Mouse (Mus musculus) CH12.LX (cell line): ENCODE measurements around the gene Hoxa10. TPM values are rescaled to one million over a fixed set of nuclear protein-coding genes. Genes with fewer than 3 reads are reported as not detected.

Experiments used
- DNase-seq: peaks from one replicate; pipeline ENCODE4 v3.0.0-alpha.2; 2013; ENCODE audit errors: extremely low read depth
- H3K27ac ChIP-seq: 2 replicates; pipeline ENCODE4 v1.5.1; 2012; ENCODE audit warnings: low read depth, mild to moderate bottlenecking, control low read depth, moderate library complexity; ENCODE audit not compliant: insufficient read depth
- H3K27me3 ChIP-seq: replicated peaks from 2 replicates; pipeline ENCODE3; 2012; ENCODE audit warnings: inconsistent platforms
- H3K36me3 ChIP-seq, 2 experiments: replicated peaks in 1 of 2; 2 replicates each; pipeline versions ENCODE3 to v1.6.1; 2012; ENCODE audit warnings: inconsistent platforms in 1 of 2, low read length in 1 of 2, mild to moderate bottlenecking in 1 of 2, mixed read lengths in 1 of 2, moderate library complexity in 1 of 2; ENCODE audit not compliant: control insufficient read depth in 1 of 2, insufficient read depth in 1 of 2
- H3K4me1 ChIP-seq, 2 experiments: 2 replicates each; pipeline ENCODE4 v1.6.1; 2012; ENCODE audit warnings: inconsistent platforms in 1 of 2, moderate library complexity in 1 of 2; ENCODE audit not compliant: insufficient read depth in 2 of 2, control insufficient read depth in 1 of 2
- H3K4me2 ChIP-seq: 2 replicates; pipeline ENCODE4 v1.6.1; 2012; ENCODE audit warnings: low read depth, mild to moderate bottlenecking, control low read depth; ENCODE audit not compliant: poor library complexity, insufficient read depth, severe bottlenecking
- H3K4me3 ChIP-seq, 3 experiments: fragments of 150-350 bp in 1 of 3; sonication (generic) in 1 of 3; replicated peaks in 1 of 3; 2 replicates each; pipeline versions ENCODE3 to v1.5.1; 2011 to 2012; ENCODE audit warnings: low read depth in 2 of 3, low read length in 2 of 3, mild to moderate bottlenecking in 2 of 3, moderate library complexity in 2 of 3, control low read depth in 1 of 3, improper control_type of control experiment in 1 of 3, inconsistent platforms in 1 of 3, mixed read lengths in 1 of 3; ENCODE audit not compliant: poor library complexity in 1 of 3
- H3K79me2 ChIP-seq: replicated peaks from 2 replicates; pipeline ENCODE4 v1.6.1; 2012; ENCODE audit warnings: mild to moderate bottlenecking, moderate library complexity; ENCODE audit not compliant: control insufficient read depth, poor library complexity, insufficient read depth, severe bottlenecking; ENCODE audit errors: extremely low read depth
- H3K9ac ChIP-seq: 2 replicates; pipeline ENCODE4 v1.6.1; 2012; ENCODE audit warnings: low read depth, mild to moderate bottlenecking, control low read depth, moderate library complexity; ENCODE audit not compliant: insufficient read depth
- H3K9me3 ChIP-seq: replicated peaks from 2 replicates; pipeline ENCODE3; 2012; ENCODE audit warnings: low read length, inconsistent platforms, mixed read lengths
- BHLHE40 ChIP-seq: IDR thresholded peaks from 2 replicates; pipeline ENCODE4 v1.6.1; 2011; ENCODE audit warnings: mild to moderate bottlenecking, low read depth, low read length, improper control_type of control experiment
- CHD2 ChIP-seq: IDR thresholded peaks from 2 replicates; pipeline ENCODE4 v1.6.1; 2011; ENCODE audit warnings: low read length, improper control_type of control experiment
- ETS1 ChIP-seq: conservative IDR thresholded peaks from 2 replicates; pipeline ENCODE4 v1.6.1; 2012; ENCODE audit warnings: low read depth, mild to moderate bottlenecking, inconsistent platforms, low read length, improper control_type of control experiment, moderate library complexity
- GABPA ChIP-seq: IDR thresholded peaks from 2 replicates; pipeline ENCODE4 v1.6.1; 2012; ENCODE audit warnings: low read depth, low read length, improper control_type of control experiment, inconsistent platforms; ENCODE audit not compliant: insufficient replicate concordance
- IRF4 ChIP-seq: IDR thresholded peaks from 2 replicates; pipeline ENCODE4 v1.6.1; 2014; ENCODE audit warnings: low read depth, mild to moderate bottlenecking, inconsistent platforms, low read length, improper control_type of control experiment
- JUN ChIP-seq: IDR thresholded peaks from 2 replicates; pipeline ENCODE4 v1.6.1; 2011; ENCODE audit warnings: low read depth, mild to moderate bottlenecking, low read length, improper control_type of control experiment, moderate library complexity; ENCODE audit not compliant: insufficient read depth
- KAT2A ChIP-seq: IDR thresholded peaks from 2 replicates; pipeline ENCODE4 v1.6.1; 2012; ENCODE audit warnings: low read length, improper control_type of control experiment, inconsistent platforms; ENCODE audit not compliant: insufficient replicate concordance
- MAX ChIP-seq: IDR thresholded peaks from 2 replicates; pipeline ENCODE4 v1.6.1; 2011; ENCODE audit warnings: low read length, improper control_type of control experiment
- NRF1 ChIP-seq: IDR thresholded peaks from 2 replicates; pipeline ENCODE4 v1.6.1; 2014; ENCODE audit warnings: low read depth, mild to moderate bottlenecking, inconsistent platforms, low read length, improper control_type of control experiment, moderate library complexity
- POLR2A ChIP-seq: IDR thresholded peaks from 2 replicates; pipeline ENCODE4 v1.6.1; 2011; ENCODE audit warnings: low read depth, mild to moderate bottlenecking, improper control_type of control experiment, low read length
- POLR2AphosphoS2 ChIP-seq: IDR thresholded peaks from 2 replicates; pipeline ENCODE4 v1.6.1; 2011; ENCODE audit warnings: low read depth, low read length, improper control_type of control experiment
- RCOR1 ChIP-seq: conservative IDR thresholded peaks from 2 replicates; pipeline ENCODE4 v1.6.1; 2012; ENCODE audit warnings: low read depth, mild to moderate bottlenecking, inconsistent platforms, low read length, improper control_type of control experiment
- SMC3 ChIP-seq: IDR thresholded peaks from 2 replicates; pipeline ENCODE4 v1.6.1; 2011; ENCODE audit warnings: low read depth, low read length, improper control_type of control experiment
- TBP ChIP-seq: conservative IDR thresholded peaks from 2 replicates; pipeline ENCODE4 v1.6.1; 2011; ENCODE audit warnings: low read depth, low read length, improper control_type of control experiment
- TCF12 ChIP-seq: IDR thresholded peaks from 2 replicates; pipeline ENCODE4 v1.6.1; 2014; ENCODE audit warnings: low read depth, mild to moderate bottlenecking, inconsistent platforms, low read length, improper control_type of control experiment
- ZC3H11A ChIP-seq: IDR thresholded peaks from 2 replicates; pipeline ENCODE4 v1.6.1; 2012; ENCODE audit warnings: low read depth, mild to moderate bottlenecking, inconsistent platforms, low read length, improper control_type of control experiment
- ZMIZ1 ChIP-seq: IDR thresholded peaks from 2 replicates; pipeline ENCODE4 v1.6.1; 2012; ENCODE audit warnings: low read depth, mild to moderate bottlenecking, inconsistent platforms, low read length, improper control_type of control experiment
- ZNF384 ChIP-seq: IDR thresholded peaks from 2 replicates; pipeline ENCODE4 v1.6.1; 2012; ENCODE audit warnings: low read depth, low read length, improper control_type of control experiment, inconsistent platforms
- dilution Hi-C: fragments of 300-500 bp; cut with MboI; formaldehyde crosslinking; loops from 2 replicates; pipeline ENCODE4 v1.14.3; 2020; ENCODE audit warnings: low sequenced_read_pairs; ENCODE audit not compliant: extremely low pct_unique_long_range_greater_than_20kb, extremely low pct_ligation_motif_present
- in situ Hi-C: fragments of 300-500 bp; cut with MboI; formaldehyde crosslinking; loops from 3 replicates; pipeline ENCODE4 v1.14.3; 2019; ENCODE audit warnings: low sequenced_read_pairs, low pct_ligation_motif_present, low pct_unique_long_range_greater_than_20kb, mixed read lengths
- polyA plus RNA-seq: library from polyadenylated mRNA; unstranded; fragments of >175 nt; gene quantifications from 2 replicates; pipeline ENCODE4 v1.2.1, GENCODE M21; 2012; ENCODE audit warnings: low read depth; ENCODE audit not compliant: insufficient read length
- total RNA-seq, 2 experiments: library from RNA; depleted of rRNA; stranded (reverse); fragments of 300-350 nt in 1 of 2; fragments of >200 nt in 1 of 2; gene quantifications; 2 replicates each; pipeline ENCODE4 v1.2.3; 2012 to 2014

Hoxa10 gene
- total and polyA plus RNA-seq, 3 experiments = 5.2 to 14.5 (median 14.3) TPM

DNA sequence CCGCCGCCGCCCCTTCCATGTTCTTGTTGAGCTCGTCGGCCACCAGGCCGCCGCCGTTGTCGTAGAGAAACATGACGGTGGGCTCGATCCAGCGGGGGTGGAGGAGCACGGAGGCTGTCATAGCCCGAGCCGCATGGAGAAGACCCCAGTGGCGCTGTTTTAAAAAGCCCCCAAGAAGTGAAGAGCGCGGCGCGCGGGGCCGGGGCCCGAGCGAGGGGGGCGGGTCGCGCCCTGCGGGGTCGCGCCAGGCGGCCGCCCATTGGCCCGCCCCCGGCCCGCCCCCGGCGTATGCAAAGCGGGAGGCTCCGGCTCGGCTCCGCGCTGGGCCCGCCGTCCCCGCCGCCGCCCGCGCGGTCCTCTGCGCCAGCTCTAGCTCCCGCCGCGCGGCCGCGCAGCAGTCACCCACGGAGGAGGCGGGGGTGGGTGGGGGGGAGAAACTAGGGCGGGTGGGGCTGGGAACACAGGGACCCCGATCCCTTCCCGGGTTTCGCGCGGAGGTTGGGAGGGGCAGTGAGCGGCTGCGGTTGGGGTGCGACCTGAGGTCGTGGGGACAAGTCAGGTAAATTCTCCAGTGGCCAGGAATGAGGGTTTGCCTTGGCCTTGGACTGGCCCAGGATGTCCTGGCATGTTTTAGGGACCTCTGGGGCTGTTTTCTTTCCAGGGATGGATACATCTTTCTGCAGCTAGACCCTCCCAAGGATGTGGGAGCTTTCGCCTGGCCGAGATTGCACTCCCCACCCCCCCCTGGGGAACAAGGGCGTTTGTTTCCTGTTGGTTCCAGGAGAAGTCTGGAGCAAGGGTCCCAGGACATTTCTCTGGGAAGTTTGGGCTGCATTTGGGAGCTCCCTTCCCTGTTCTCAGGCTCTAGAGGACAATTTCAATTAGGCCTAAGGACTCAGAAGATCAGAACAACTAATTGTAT, 20.3 kb upstream of the Hoxa10 start, which contains the start of gene Hoxa13:
TSS of gene Hoxa13 (minus strand) at position 227 of the 922 bp plus-strand sequence.
- dilution Hi-C loops = no loop called here
- Histone ChIP-seq H3K27me3 (peaks cover 23% of the 10 kb centered on the region), H3K4me2 (peak within 1 kb of the TSS; percentile 64), H3K9ac (peak within 1 kb of the TSS; percentile 36; the same call in 1 of the 2 replicates), H3K27ac (no peak within 1 kb of the TSS), H3K9me3 (peaks cover 5% of the 10 kb centered on the region), H3K4me3 (peak within 1 kb of the TSS in 2 of 3 experiments; percentile 50 to 52), H3K79me2 (no peaks in the 10 kb centered on the region), H3K36me3 (no peaks in the 10 kb centered on the region), H3K4me1 (no peaks in the 10 kb centered on the region)
- in situ Hi-C loops = loop anchor here (10.0 to 25.0 kb wide), 2 partner anchors 574 to 651 kb away; no protein-coding TSS in a partner anchor
- DNase-seq = peak; percentile 21
- TF ChIP-seq POLR2A (peak; percentile 23; the same call in 1 of the 2 replicates), TCF12 (no peak)

DNA sequence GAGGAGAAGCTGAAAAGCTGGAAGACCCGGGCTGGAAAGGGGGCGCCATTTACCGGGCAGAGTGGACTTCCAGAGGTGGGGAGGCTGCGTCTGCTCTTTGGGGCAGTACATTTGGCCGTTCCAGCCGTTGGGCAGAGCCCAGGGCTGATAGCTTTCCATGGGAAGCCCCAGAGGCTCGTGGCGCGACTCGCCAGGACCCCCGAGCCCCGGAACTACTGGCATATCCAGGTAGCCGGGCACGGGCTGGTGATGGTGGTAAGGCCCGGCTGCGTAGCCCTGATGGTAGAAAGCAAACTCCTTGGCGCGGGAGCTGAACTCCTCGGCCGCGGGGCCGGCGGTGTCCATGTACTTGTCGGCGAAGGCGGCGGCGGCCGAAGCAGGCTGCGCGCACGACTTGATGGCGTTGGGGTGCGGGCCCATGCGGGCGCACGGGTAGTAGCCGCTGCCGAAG, 19.2 kb upstream of the Hoxa10 start:
- DNase-seq = no peak
- H3K79me2 ChIP-seq = no peaks in the 10 kb centered on the region
- in situ Hi-C loops = loop anchor here (10.0 to 25.0 kb wide), 2 partner anchors 575 to 652 kb away; no protein-coding TSS in a partner anchor
- H3K4me2 ChIP-seq = peak overlapping the region; percentile 12; the same call in 1 of the 2 replicates
- H3K9me3 ChIP-seq = peaks cover 5% of the 10 kb centered on the region
- H3K4me3 ChIP-seq = peak overlapping the region in 1 of 3 experiments; percentile 25
- no peaks in the 10 kb centered on the region for H3K36me3 ChIP-seq
- no peaks in the 10 kb centered on the region for H3K4me1 ChIP-seq
- dilution Hi-C loops = no loop called here
- no peak overlapping the region for H3K9ac ChIP-seq
- no peak overlapping the region for H3K27ac ChIP-seq
- TF ChIP-seq SMC3 (no peak), IRF4 (no peak), ZMIZ1 (no peak), ZNF384 (no peak), MAX (no peak), RCOR1 (no peak), ETS1 (no peak), TBP (no peak), KAT2A (no peak), POLR2A (no peak), JUN (no peak), CHD2 (no peak), GABPA (no peak), POLR2AphosphoS2 (no peak), ZC3H11A (no peak), NRF1 (no peak), BHLHE40 (no peak)
- TF ChIP-seq, all 38 proteins: peak for 0
- H3K27me3 ChIP-seq = peaks cover 23% of the 10 kb centered on the region
